Mouse (Mus musculus) MN1 (cell line): ENCODE measurements at regions not wholly inside any gene's neighbourhood (a gene's known extent, or its start where the extent isn't known, plus 50 kb on each side); places are given as distances from the start of the nearest gene placed in this dataset.
A peak's percentile ranks its signal among the peaks of the same experiment; 100 is the strongest.

Experiments used
- DNase-seq: peaks from one replicate; pipeline ENCODE4 v3.0.0-alpha.2; 2016; ENCODE audit warnings: low spot score

DNA sequence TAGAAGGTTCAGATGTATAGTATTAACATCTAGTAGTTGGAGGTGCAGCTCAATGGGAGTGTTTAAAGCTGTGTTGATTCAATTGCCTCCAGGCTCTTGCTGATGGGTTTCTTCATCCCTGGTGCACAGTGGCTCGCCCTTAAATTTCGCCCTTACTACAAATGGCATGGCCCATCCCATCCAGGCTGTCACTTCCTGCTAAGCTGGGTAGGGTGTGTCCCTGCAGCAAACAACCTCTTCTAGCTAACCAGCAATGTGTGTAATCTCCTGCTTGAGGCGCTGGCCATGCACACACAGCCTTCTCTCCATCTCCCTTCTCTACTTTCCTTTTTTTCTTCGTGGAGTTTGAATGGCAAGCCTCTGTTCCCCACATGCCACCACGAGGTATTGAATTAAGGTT lies 238.1 kb upstream of the Id2 start:
- no peak for DNase-seq

DNA sequence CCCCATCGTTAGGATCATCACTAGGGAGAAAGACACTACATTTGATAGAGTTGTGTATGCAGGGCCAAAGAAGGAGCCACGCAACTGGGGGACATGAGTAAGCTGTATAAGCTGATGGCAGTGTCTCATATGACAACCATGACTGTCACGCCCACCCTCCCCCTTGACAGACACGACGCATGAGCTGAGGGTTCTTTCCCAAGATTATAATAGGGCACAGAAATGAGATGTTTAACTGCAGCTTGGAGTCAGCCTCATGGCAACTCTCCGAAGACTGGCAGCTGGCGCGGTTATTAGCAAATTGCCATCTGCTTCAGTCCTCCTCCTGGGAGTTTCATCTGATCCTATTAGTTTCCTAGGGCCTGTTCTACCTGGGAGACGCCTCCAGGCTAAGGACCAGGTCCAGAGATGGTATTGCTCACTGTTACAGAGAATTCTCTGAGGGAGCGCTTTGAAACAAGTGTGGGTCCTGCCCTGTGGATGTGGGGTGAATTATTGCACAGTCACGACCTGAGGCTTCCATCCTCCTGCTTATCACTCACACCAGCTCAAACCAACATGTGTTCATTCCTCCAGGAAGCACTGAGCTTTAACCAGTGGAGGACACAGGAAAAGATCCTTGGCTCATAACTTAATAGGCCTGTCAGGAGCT lies 235.6 kb upstream of the Id2 start:
- peak; percentile 11 for DNase-seq

DNA sequence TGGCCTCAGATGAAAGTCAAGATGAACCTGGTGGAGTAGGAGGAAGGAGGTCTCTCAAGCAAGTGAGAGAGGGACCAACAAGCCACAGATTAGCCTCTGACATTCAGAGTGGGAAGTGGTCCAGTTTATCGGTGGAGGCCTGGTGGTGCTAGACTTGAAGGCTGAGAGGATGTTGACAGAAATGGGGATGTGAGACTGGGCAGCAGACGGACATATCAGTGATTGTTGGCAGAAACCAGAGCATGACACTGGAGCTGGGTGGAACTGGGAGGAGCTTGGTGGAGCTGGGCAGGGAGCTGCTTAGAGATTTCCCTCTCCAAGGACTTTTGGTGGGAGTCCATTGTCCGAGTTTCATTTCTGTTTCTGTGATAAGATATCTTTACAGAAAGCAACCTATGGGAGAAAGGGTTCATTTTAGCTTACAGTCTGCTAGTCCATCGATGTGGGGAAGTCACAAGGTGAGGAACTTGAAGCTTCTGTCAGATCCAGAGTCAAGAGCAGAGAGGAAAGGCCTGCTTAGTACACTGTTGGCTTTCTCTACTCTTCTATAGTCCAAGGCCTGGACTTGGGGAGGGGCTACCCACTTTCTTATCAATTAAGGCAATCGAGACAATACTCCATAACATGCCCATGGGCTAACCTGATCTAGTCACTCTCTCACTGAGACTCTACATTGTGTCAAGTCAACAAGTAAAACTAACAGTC lies 233.2 kb upstream of the Id2 start:
- DNase-seq: no peak

DNA sequence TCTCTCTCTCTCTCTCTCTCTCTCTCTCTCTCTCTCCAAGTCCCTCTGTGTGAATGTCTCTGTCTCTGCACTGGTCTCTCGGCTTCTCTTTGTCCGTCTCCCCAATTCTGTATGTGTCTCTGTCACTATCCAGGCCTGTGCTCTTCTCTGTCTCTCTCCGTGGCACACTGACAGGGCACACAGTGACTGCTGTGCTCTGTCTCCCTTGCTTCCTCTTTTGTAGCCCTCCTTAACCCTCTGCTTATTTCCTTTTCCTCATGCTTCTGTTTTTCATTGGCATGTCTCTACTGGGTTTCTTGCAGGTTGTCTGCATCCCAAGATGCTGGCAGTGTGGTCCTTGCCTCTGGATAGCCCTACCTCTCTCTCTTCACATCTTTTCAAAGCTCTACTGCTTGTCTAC lies 229.0 kb upstream of the Id2 start:
- DNase-seq: no peak

DNA sequence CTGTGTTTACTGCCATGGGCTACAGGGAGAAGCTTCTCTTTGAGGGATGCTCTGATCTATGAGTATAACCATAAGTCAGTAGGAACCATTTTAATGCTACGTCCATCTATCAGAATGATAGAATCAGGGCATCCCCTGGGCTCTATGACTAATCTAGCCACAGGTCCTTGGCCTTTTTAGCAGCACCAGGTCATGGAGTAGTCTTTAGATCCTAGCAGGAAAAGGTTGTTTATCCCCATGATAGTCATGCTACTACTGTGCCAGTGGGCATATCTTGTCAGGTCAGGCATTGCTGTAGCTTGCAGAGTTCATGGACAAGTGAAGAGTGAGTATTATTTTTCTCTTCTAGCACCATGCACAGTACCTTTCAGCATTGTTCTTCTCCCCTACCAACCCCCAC lies 226.2 kb upstream of the Id2 start:
- no peak for DNase-seq

DNA sequence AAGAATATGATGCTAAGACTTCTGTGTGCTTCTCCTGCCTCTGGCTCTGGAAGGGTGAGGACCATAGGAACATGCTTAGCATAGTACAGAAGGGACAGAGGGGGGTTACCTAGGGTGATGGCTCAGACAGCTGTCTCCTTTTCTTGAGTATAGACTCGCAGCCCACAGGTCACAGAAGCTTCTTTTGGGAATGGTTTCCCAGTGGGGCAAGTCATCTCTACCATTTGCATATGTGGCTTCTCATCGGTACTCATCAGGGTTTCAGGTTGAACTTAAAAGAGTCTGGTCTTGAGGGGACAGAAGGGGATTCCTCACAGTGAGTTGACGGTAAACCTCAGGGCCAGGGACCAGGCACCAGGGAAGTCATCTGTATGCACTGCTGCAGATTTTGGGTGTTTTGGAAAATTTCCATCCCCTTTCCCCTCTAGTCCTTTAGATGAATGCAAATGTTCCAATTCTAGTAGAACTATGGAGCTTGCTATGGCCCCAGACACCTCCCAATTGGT lies 223.4 kb upstream of the Id2 start:
- DNase-seq: no peak

DNA sequence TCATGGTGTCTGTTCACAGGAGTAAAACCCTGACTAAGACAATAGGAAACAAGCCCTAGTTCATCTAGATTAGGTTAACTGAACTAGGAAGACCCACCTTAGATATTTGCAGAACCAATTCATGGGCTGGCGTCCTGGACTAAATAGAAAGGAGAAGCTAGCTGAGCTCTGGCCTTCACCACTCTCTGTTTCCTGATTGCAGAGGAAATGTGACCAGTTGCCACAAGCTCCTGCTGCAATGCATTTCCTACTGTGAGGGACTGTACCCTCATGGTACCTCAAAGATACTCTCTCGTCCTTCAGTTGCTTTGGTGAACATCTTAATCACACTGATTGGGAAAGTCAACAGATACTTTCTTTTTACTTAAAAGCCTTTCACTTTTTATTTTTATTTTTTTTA lies 222.9 kb upstream of the Id2 start:
- DNase-seq: no peak

DNA sequence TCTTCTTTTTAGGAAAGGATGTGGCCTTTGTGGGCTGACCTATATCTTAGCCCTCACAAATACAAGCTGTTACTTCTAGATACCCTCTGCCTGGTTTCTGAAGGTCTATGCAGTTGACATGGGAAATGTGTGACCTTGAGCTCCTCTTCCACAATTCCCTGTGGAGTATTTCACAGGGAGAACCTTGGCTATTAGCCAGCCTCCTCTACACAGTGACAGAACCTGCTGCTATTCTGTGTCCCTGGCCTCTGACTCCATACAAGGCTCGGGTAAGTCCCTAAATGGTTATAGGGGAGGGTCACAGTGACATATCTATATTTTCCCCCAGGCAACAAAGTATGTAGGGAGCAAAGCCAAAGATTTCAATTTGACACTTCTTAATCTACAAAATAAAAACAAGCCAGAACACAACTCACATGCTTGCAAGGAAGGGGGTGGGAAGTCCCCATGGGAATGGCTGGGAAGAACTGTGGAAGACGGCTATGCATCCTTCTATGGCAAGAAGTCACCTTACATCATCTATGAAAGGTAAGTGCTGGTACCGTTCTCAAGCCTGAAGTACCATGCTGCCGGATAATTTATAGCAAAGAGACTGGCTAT lies 221.2 kb upstream of the Id2 start:
- no peak for DNase-seq

DNA sequence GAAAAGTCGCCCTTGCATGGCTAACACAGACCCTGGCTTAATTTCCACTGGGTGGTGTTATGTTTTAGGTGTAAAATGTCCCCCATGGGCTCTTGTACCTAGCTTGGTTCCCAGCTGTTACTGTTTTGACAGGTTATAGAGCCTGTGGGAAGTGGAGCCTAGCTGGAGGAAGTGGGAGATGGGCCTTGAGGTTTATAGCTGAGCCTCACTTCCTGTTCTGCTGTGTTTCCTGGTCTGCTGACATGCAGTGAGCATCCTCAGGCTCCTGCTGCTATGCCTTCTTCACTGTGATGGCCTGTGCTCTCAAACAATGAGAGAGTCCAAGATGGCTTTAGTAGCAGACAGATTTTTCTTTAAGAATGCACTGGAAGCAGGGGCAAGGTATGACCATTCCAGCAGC lies 219.0 kb upstream of the Id2 start:
- no peak for DNase-seq

DNA sequence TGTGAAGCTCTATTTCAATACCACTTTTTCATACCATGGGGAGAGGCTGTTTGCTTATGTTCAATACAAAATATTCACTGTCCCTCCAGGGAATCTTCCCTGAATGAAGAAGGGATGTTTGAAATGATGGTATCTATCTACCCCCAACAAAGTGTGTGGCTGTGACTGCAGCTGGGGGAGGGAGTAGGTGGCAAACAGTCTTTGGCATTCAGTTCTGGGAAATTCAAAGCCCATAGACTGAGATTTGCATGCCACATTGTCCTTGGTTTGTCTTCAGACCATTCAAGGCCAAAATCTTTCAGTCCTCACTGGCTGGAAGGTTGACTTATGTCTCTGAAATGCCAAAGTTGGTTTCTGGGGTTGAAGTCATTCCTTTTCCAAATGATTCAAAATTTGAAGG lies 216.3 kb upstream of the Id2 start:
- no peak for DNase-seq

DNA sequence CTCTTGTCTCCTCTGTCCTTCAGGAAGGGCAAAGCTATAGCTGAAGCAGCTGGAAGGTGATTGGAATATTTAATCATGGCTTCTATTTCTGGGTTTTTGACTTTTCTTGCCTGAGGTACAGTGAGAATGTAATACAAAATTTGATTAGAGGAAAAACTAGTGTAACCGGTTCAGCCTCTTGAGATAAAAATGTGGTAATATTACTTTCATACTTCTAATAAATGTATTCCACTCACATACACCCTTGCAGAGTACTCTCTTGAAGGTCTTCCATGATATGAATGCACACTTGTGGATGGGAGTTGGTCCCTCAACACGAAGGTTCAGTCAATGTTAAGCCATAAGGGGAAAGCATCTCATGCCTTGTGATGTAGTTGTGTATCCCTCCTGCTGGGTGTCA lies 215.4 kb upstream of the Id2 start:
- no peak for DNase-seq

DNA sequence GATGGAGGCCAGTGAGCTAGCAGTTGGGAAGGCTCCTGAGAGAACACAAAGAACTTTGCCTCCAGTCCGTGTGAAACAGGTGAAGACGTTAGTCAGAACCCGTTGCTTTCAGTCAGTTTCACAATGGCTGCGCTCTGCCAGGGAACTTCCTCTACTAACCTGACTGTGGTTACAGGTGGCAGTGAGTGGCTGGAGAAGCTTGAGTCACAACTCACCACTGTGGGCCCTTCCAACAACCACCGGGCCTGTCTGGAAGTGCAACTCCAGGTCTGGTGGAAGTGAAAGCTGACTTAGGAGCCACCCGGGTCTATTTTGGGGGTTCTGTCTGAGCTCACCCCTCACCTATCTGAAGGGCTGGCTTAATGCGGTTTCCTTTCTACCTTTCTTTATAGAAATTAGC lies 214.8 kb upstream of the Id2 start:
- no peak for DNase-seq

DNA sequence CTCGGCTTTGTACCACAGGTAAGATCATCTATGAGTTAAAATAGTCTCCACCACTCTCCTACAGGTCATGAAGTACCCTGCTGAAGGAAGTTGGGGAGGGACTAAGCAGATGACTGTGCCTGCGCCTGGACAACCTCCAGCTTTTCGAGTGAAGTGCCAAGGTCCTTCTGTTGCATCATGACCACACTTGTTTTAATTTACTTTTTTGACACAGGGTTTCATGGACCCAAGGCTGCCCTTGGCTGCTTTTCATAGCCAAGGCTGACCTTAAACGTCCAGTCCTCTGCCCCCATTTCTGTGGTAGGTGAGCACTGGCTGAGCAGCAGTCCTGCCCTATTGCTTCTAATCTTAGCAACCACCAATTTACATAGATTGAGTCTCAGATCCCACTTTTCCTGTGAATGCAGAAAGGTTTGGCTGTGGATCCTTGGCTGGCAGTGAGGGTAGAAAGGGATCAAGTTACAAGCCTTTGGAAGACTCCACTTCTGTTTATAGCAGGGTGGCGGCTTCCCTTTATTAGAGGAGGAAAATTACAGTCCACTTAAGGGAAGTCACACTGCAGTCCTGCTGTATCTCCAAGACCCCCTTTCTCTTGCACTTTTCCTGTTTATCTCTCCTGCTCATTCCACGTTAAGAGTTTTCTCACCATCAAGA lies 213.5 kb upstream of the Id2 start:
- peak; percentile 19 for DNase-seq

DNA sequence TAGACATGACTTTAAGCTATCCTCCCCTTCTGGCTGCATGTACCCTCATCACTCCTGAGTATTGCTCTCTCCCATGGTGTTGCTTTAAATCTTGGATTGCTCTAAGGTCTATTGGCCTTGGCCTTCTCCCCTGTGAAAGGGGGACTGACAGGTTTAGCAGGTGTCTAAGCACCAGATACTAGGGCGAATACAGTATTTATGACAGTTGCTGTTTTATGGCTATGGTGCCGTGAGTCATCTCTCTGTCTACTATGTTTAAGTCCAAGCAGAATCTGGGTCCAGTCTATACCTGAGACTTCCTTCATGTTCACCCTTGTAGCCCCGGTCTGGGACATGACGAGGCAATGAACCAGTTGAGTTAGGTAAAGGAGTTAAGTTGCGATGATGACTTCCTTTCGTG lies 212.3 kb upstream of the Id2 start:
- DNase-seq: no peak

DNA sequence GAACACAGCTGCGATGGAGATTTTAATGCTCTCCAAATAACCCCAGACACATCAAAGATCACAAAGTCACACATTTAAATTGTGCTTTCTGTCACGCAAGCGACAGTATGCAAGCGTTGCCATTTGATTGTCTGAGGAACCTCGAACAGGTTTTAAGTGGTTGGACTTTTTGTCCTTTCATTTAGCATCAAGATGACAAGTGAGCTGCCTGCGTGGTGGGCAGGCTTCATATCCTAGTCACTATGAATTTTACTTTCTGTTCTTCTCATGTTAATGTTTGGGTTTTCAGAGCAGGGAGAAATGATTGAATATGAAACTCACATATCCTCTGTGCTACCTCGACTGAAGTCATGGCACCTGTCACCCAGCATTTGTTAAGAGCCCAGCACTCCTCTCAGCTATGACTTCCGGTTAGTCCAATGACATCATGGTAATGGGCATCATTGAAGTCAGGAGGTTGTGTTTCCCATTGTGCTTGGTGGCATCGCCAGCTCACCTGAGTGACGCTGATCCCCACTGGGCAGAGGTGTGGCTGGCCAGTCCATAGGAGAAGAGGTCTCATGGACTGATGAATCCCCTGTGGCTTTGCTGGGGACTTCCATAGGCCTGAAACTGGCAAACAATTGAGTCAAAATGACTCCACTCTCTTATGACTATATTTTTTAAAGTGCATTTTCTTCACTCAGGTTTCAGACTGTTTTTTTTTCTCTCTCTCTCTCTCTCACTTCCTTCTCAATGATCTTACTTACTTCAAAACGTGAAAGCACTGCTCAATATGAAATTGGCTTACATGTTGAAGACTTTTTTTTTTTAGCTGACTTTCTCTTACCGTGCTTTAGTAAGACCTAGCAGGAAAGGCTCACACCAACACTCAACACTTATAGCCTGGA lies 209.1 kb upstream of the Id2 start:
- no peak for DNase-seq

DNA sequence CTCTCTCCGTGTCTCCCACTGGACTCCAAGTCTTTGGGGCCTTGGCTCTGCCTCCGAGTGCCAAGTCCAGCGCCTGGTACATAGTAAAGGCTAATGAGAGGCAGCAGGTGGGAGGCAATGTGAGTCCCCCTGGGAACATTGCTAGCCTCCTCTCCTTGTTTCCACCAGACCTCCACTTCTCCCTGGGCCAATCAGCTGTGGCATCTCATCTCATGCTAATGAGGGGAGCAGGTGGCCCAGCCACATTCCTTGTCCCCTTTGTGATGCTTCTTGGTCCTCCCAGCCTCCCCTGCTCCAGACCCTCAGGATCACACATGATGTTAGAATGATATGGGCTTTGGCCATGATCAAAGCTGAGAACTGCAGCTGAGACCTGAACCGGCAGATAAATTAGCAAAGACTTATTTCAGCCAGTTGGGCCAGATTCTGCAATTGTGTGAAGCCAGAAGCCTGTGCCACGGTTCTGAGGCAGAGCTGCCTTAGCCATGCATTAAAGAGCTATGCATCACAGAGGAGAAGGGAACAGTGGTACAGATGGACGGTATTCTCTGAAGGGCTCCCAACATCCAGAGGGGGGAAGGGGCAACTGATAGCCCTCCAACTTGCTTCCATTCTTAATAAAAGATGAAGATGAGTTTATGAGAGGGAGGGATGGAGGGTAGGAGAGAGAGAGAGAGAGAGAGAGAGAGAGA lies 208.0 kb upstream of the Id2 start:
- no peak for DNase-seq

DNA sequence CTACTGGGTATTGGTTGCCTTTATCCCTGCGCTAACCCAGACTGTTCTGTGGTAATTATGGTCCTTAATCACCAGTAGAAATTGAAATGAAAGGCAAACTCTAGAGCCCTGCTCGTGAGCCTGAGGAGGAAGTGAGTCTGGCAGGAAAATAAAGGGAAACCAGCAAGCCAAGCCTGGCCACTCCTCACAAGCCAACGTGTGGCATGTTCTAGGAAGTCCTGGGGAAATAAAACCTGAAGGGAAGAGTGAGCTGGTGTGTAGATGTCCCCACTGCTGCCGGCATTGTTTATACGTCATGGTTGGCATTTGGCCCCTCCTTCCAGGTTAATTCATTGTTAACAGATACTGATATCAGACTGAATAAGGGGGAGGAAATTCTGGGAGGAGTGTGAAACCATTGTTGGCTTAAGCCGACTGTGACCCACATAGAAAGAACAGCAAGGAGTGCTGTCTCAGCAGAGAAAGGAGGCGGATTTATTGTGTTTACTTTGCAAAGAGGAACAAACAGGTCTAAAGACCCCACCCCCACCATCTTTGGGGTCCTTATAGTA lies 206.6 kb upstream of the Id2 start:
- no peak for DNase-seq

DNA sequence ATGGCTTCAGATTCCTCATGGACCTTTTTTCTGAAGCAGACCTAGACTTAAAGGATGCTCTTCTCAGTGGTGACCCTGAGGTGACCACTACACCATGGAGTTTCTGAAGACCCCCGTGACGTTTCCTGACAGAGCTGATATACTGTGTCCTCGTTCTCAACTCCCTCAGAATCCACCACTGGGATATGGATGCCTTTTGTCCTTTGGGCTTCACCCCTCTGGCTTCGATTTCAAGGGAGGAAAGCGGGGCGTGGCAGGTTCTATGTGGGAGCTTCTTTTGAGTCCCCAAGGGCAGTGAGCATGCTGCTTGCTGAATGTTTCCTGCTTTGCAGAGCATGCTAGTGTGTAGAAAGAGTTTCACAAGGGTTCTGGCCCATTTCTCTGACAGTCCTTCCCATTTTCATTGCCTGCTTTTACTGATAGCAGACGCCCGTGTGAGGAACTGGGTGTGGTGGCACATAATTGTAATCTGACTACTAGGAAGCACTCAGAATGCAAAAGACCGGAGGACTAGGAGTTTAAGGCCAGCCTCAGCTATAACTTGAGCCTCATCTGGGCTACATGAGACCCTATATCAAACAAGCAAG lies 204.0 kb upstream of the Id2 start:
- no peak for DNase-seq

DNA sequence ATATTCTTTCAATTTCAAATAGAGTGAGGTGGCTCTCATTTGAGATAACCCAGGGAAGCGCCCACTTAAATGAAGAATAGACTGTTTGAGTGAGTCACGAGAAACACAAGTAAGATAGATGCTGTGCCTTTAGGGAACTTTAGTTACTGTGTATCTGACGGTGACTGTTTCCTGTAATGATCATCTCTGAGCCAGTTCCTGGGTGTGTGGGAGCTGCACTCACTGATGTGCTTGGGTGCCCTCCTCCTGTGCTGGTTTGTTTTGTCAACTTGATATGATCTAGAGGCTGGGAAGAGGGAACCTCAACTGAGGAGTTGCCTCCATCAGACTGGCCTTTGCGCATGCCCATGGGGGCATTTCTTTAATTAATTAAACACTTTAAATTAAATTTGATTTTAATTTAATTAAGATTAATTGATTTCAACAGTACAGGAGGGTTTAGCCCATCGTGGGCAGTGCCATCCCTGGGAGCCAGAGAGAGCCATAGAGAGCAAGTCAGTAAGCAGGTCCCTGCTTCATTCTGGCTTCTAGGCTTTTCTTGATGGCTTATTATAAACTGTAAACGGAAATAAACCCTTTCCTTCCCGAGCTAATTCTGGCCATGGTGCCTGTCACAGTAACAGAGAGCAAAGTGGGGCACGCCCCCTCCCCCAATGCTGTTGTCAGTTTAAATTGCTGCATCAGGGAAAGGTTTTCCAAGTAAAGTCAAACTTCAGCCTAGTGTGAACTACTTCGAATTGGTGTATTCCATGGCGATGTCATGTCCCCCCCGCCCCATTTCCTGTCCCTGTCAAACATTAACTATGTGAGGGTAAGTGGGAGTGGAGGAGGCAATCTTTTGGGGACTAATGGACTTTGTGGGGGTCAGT lies 202.9 kb upstream of the Id2 start:
- DNase-seq: no peak

DNA sequence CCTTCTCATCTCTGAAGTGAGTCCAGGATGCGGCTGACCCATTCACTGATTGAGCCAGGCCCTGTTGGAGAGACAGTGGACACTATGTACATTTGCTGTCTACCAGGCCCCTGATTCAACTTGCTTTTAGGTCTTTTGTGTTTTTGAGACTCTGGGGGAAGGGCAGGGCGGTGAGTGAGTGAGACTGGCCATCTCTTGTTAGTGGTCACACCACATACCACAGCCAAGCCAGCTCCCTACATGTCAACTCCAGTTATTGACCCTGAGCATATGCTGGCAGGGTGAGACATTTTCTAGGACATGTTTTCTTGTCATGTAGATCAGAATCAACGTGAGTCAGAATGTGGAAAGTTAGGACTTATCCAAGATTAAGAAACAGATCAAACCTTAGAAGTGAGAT lies 201.8 kb upstream of the Id2 start:
- no peak for DNase-seq
